Mouse (Mus musculus): Measurements from ENCODE around the gene Dnajc2. TPM values are rescaled to one million over a fixed set of nuclear protein-coding genes. Genes with fewer than 3 reads are reported as not detected.

The Dnajc2 gene
- polyA plus RNA-seq, 1 experiment = 107 TPM

DNA sequence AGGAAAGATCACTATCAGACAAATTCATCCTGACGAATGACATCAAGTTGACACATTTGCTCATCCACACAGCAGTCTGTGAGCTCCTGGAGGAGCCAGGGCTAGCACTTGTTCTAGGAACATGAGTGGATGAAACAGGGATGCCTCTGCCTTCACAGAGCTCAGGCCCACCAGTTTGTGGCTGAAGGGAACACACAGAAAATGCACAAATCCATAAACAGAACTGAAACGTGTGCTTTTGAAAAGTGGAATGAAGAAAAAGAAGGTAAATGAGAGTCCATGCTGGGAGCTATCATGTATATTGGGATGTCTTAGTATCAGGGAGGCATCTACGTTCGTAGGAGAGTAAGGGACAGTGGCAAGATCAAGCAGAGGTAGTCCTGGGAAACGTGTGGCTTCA is 55.9 kb downstream of the Dnajc2 start:
- no peak for TF ChIP-seq GATA1 (IDR thresholded peaks at IDR 0.05; ENCODE audit: low read length)

DNA sequence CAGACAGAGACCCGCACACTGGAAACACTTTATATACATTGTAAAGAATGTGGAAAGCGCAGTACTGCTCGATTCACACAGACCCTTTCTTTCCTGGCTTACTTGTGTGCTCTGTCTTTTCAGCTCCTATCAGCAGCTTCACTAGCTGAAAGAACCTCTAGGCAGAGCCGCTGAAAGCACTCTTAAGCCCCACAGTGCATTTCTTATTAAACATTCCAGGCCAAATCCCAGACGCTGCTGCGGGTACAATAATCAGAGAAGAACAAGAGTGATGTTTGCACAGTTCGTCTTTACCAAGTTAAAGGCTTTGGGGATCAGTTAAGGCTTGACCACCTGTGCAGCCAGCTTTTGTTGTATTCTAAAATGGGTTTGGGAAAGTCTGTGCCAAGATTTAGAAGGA is 60.2 kb downstream of the Dnajc2 start:
- no peak for TF ChIP-seq GATA1 (IDR thresholded peaks at IDR 0.05; ENCODE audit: low read length)

DNA sequence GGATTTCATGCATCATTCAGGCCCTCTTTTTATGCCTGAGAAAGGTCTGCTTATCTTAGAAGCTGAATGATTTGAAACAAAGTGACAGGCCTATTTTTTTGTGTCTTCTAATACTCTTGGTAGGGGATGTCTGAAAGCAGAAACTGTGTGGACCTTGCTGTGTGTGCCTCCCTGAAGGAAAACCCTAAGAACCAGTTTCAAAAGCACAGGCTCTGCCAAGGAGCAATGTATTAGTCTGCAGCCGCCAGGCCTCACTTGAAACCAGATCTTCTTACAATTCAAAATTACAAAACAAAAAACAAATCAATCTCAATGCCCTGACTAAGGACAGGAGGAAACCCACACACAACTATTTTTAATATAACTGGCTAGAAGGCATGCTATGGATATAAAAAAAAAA is 60.6 kb downstream of the Dnajc2 start:
- TF ChIP-seq GATA1 (IDR thresholded peaks at IDR 0.05; ENCODE audit: low read length) = no peak

DNA sequence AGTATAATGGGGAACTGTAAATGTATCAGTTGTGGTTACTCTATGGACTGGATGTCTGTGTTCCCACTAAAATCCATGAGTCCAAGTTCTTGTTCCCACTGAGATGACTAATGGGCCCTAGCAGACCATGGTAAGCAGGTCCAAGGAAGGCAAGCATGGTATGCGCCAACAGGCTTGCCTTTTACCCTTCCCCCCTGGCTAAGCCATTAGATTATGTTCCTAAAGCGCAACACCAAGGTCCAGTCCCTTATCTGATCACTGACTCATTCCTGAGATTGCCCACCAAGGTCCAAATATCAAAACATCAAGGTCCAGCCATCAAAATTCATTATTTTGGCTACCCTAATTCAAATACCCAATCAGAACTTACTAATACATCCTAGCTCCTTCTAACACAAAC is 65.8 kb downstream of the Dnajc2 start:
- TF ChIP-seq GATA1 (IDR thresholded peaks at IDR 0.05; ENCODE audit: low read length) = no peak

DNA sequence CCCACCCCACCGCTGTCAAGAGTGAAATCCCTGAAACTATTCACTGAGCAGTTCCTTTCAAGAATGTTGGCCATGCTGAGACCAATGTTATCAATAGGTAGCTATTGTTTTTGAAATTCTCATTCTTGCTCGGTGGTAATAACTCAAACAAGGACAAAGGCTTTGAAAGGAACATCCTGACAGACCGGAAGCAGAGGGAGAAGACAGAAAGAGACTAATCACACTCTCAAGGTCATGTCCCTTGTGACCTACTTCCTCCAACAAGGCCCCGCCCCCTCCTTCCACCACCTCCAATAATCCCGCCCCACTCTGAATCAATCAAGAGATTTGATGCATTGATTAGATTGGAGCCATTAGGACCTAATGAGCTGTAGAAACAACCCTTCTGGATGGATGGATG is 66.5 kb downstream of the Dnajc2 start:
- TF ChIP-seq GATA1 (IDR thresholded peaks at IDR 0.05; ENCODE audit: low read length) = no peak

DNA sequence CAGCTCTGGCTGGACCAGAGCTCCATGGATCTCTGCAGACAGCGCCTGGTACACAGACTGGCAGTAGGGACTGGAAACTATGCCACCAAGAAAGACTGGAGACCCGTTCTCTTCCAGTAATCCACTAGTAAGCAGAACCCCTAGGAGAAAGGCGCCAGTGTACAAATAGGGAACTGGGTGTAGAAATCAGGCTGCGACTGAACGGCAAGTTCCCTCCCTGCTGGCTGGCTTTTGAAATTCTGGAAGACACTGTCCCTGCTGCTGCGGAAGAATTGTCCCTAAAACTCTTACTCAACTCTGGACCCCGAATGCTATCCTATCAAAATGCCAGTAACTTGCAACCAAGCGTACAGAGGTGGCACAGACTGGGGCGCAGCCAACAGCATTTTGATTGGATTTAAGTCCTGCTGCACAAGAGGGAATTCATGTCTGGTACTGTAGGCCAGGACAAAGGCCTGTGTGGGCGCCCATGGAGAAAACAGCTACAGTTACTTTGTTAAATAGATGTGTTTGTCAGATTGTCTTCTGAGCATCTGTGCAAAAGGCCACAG is 67.8 kb downstream of the Dnajc2 start:
- no peak for TF ChIP-seq GATA1 (IDR thresholded peaks at IDR 0.05; ENCODE audit: low read length)

DNA sequence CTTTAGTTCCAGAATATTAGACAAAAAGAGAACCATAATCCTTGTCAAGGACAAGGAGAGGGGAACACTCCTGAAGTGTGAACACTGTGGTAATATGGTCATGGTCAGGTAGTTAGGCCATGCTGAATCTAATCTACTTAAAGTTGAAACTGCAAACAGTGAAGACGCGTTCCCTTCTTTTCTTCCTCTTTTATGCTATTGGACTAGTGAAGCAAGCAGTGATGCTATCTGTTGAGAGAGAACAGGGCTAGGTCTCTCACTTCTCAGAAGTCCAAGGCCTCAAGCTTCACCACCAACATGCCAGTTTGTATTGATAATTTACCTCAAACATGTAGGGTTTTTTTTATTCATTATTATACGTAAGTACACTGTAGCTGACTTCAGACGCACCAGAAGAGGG is 70.6 kb downstream of the Dnajc2 start:
- TF ChIP-seq GATA1 (IDR thresholded peaks at IDR 0.05; ENCODE audit: low read length) = no peak

DNA sequence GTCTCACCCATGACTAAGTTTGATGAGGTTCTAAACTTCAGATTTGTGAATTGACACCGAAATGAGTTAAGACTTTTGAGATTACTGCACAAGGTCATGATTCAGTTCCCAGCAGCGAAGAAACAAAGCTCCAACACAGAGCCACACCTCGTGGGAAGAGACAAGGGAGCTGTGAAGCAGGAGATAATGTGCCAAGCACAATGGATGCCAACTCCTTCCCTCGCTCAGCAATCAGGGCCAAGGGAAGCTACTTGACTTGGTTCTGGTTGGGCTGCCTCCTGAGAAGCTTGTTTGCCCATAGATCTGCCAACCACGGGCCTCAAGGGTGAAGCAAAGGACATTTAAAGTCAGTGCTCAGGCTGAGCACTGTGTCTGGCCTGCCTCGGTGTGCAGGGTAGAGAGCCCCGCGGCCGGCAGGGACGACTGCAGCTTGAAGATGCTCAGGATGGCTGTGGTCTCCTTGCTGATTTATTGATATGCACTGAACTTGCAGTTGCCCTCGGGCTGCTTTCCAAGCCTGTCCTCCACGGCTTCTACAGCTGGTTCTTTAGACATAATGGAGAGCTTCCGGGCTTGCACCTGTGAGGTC is 72.8 kb downstream of the Dnajc2 start:
- TF ChIP-seq GATA1 (IDR thresholded peaks at IDR 0.05; ENCODE audit: low read length) = no peak

Other genes with a start within 250 kb of the Dnajc2 start
- gene Lrrc17, start 241.7 kb downstream of the Dnajc2 start, polyA plus RNA-seq (2012) = not detected in 2 replicates
- gene Fbxl13, start 139.6 kb downstream of the Dnajc2 start, polyA plus RNA-seq (2012) = not detected in 2 replicates
- 35.6 and 40.6 TPM in 2 replicates for gene Armc10, start 139.4 kb downstream of the Dnajc2 start, polyA plus RNA-seq (2012)
- gene Napepld, start 83.9 kb downstream of the Dnajc2 start, polyA plus RNA-seq (2012) = 1.6 and 1.7 TPM in 2 replicates
- 44.5 and 58.8 TPM in 2 replicates for gene Pmpcb, start 48.1 kb downstream of the Dnajc2 start, polyA plus RNA-seq (2012)
- 7.1 and 15.7 TPM in 2 replicates for gene Psmc2, start within 50 bp of the Dnajc2 start, polyA plus RNA-seq (2012)
- gene Slc26a5, start 80.4 kb upstream of the Dnajc2 start, polyA plus RNA-seq (2012) = not detected in 2 replicates